Mouse (Mus musculus): ENCODE data around the gene Olfr1042.

GRCm38 (mm10) chr2:86179950-86180349, 18.3 kb upstream of the Olfr1042 start:
- TF ChIP-seq CTCF (IDR thresholded peaks at IDR 0.05; ENCODE audit: low read depth) (no peak), EP300 (IDR thresholded peaks at IDR 0.05; ENCODE audit: low read depth) (no peak)

Data from liver, postnatal 0 days (tissue).